Mouse (Mus musculus): ENCODE results near the gene Ankrd33b.

DNA sequence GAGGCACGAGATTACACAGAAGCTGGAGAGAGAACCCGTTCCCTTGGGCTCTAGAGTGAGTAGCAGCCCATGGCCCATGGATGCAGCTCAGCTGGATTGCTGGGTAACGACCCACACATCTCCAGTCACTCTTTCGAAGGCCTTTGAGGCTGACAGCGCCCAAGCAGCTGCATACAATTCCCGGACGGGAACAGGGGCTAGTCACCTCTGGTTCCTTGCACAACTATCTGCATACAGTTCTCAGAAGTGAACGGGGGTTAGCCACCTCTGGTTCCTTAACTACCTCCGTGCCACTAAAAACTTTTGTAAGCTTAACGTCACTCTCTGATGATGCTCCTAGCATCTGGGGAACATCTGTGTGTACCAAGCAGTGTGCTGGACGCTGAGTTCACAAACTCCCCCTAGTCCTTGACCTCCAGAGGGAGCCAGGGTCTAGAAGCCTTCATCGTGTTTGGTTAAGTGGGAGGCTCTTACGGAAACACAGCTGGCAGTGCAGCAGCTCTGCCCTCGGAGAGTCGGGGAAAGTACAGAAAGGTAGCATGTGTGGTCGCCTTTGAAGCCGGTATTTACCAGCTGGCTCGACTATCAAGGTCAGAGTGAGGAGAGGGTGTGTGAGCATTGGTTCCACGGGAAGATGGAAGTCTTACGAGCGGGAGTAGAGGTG, 109.4 kb downstream of the Ankrd33b start:
- TF ChIP-seq CTCF (conservative IDR thresholded peaks at IDR 0.05; ENCODE audit: low read length) = no peak
- no peak for TF ChIP-seq NANOG (IDR thresholded peaks at IDR 0.05; ENCODE audit: borderline replicate concordance, low read length)
